Mouse (Mus musculus): ENCODE data around the gene Tpcn2.

Gene Tpcn2

DNA sequence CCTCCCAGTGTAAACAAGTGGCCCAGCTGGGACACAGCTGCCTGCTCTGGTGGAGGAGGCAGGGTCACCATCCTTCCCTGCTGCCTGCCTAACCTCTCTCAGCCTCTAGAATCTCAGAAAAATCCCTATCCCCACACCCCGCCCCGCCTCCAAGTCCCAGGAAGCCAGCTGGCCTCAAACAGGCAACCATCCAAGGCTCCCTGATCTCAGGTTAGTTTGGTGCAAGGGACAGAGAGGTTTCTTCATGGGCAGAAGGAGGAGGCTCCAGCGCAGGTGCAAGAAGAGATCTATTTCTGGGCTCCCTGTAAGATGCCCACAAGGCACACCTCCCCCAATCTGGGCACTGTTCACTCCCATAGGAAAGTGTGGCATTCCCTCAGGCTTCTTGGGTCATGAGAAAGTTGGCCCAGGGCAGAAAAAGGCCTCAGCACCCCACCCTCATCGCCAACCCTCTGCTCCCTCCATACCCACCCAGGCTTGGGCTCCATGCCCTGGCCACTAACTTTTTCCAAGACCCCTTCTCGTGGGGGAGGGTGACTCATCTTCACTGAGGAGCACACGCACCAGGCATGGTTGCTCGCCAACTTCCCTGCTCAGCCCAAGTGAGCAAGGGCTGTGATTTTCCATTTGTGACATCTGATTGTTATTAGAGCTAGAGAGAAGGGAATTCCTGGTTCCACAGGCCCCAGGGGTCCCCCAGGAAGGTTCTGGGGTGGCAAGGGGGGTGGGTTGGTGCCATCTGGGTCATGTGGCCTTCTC is 15.9 kb upstream of the Tpcn2 start:
- in situ Hi-C loops (cut with MboI) = no loop called here

DNA sequence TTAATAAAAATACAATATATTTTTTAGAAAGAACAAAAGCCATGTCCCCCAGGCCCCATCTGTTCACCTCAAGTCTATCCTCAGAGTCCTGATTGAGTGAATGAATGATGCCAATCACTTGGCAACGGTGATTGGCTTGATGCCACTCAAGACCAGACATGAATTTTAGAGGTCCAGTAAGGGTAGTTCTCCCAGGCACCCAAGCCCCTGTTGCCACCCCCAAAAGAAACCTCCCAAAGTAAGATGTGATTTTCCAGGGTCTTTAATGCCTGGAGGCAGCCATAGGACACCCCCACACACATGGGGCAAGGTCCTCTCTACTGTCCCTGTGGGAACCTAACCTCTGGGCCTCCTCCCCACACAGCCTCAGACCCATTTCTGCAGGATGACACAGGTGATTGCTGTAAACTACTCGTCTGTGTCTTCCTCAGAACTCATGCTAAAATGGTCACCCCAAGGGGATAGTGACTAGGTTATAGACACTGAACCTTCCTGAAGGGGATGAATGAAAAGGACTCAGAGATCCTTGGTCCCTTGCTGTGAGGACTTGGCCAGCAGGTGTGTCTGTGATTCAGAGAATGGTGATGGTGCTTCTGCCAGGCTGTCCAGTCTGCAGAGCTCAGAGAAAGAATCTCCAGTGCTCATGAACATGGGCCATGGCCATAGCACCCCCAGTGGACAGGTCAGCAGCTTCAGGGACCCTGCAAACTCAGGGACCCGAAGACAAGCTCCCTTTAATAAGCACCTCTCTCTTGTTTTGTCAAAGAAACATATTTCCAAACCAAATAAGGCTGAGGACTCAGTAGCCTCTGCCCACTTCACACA is 15.1 kb upstream of the Tpcn2 start:
- in situ Hi-C loops (cut with MboI) = no loop called here

DNA sequence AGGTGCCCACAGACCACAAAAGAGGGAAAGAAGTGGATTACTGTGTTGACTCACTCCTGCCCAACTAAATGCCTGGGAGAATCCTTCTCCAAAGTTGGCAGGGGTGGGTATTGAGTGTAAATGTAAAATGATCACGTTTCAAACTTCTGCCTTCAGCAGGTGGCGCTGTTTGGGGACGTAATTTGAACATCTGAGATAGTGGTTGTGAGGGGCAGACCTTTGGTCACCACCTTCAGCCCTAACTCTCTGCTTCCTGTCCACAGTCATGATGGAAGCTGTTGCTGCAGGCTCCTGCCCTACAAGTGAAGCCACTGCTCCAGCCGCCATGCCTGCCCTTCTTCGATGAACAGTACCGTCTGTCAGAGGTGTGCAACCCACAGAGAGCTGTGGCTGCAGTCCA is 10.0 kb upstream of the Tpcn2 start:
- in situ Hi-C loops (cut with MboI) = no loop called here

DNA sequence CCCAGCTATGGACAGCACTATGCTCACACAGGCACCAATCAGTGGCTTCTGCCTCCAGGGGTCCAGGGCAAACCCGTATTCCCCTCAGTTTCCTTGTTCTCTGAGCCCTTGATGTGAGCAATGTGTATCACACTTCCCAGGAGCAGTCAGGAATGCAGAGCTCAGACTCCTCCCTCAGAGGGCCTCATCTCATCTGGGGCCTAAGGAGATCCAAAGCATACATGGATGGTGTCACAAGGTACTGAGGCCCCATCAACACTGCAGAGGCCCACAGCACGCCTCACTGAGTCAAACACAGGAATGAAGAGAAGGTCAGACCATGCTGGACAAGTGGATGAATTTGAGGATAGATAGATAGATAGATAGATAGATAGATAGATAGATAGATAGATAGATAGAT is 8.9 kb upstream of the Tpcn2 start:
- in situ Hi-C loops (cut with MboI) = no loop called here

DNA sequence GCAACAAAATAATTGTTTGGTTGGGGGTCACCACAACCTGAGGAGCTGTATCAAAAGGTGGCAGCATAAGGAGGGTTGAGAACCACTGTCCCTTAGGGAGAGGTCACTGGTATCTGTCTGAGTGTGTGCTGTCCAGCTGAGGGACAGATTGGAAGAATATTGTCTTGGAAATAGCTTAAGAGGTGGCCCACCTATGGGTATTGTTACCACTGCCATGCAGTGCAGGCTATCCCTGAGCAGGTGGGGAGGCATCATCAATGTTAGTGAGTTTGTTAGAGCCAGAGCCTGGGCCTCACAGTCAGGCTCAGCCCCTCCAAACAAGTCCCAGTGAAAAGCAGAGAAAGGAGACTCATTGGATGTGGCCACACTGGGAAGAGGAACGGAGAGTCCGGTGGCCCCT is 8.0 kb upstream of the Tpcn2 start:
- in situ Hi-C loops (cut with MboI) = no loop called here

DNA sequence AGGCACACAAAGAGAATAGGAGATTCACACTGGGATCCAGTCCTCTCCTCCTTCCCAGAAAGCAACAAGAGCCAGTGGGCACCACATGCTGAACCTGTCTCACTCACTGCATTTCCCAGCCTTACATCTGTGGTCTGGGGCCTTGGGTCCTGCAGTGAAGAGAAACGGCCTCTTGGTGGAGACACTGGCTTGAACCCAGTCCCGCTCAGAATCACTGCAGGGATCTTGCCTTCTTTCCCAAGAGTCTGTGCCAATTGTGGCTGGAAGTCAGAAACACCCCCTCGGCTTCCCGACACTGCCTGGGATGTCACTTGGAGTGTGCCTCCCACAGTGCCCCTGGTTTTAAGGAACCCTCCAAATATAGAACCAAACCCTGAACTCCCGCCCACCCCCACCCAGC is 5.5 kb upstream of the Tpcn2 start:
- in situ Hi-C loops (cut with MboI) = no loop called here

DNA sequence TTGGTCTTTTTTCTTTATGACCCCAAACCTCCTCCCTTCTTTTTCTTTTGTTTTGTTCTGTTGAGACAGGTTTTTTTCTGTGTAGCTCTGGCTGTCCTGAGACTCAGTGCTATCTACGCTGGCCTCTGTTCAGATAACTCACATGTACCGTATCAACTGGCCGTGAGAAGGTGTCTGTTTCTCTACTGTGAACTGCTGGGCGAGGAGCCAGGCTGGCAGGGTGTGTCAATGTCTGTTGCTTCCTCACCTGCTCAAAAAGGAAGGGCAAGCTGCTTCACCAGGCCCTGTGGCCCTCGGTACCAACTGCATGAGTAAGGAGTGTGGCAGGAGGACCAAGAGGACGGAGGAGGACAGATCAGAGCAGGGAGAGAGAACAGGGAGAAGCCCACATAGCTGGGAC is 3.6 kb upstream of the Tpcn2 start:
- in situ Hi-C loops (cut with MboI) = no loop called here

DNA sequence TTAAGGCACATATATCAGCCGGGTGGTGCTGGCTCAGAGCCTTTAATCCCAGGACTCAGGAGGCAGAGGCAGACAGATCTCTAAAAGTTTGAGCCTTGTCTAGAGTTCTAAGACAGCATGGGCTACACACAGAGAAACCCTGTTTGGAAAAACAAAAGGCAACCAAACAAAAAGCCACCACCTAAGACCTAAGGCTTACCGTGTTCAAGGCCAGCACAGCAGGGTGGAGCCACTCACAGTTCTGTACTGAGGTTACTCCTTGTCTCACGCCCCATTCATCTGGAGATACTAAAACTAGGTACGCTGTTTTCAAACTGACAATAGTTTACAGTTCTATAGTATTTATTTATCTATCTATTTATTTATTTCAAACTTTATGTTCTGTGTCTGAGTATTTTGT is 1.7 kb upstream of the Tpcn2 start:
- in situ Hi-C loops (cut with MboI) = no loop called here

DNA sequence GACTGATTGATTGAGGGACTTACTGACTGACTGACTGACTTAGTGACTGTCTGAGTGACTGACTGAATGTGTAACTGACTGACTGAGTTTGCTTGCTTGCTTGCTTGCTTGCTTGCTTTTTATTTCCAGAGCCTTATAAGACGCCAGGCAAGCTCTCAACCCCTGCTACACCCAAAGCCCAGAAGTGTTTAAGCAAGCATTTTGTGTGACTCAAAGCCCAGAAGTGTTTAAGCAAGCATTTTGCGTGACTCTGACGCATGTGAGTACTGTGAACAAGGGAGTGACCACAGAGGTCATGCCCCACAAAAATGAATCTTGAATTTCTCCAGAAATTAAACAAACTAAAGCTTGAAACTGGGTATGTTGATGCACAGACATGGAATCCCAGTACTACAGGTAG is 482 bp upstream of the Tpcn2 start:
- in situ Hi-C loops (cut with MboI) = no loop called here

DNA sequence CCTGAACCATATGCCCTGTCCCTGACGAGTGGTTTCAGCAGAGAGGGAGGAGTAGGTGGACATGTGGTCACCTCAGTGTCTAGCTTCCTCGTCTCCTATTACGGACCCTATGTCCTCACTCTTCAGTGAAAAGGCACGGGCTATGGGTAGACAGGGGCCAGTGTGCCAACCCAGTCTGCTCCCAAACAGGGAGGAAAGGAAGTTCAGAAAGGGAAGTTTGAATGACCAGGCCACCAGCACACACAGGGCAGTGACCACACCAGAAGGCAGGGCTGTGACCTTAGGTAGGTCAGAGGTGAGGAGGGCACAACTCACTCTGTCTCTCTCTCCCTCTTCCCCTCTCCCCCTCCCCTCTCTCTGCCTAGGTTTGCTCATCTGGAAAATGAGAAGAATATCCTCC is 770 bp downstream of the Tpcn2 start:
- in situ Hi-C loops (cut with MboI) = no loop called here

DNA sequence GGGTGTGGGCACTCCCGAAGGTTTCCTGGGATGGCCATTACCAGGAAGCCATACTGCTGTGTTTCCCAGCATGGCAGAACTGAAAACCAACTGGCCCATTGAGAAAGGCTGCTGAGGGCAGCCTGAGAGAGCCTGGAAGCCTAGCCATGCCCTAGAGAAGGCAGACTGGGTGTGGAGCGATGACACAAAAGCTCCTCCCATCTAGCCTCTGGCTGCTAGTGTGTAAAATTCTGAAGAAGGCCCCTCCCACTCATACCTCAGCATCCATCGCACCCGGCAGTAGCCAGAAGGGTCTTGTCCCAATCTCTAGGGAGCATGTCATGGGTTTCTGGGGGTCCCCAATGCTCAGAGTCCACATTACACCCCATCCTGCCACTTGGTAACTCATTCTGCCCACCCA is 2.4 kb downstream of the Tpcn2 start:
- in situ Hi-C loops (cut with MboI) = no loop called here

DNA sequence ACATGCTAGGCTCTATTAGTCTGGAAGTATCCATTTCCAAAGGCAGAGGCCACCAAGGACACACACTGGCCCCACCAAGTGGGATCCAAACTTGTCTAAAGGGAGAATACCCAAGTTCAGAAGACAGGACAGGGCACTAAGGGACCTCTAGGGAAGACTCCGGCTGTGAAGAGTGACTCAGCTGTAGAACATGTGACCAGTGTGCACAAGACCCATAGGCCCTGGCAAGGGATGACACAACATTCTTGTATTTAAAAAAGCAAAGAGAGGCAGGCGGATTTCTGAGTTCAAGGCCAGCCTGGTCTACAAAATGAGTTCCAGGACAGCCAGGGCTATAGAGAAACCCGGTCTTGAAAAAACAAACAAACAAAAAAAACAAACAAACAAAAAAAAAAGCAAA is 8.3 kb downstream of the Tpcn2 start:
- in situ Hi-C loops (cut with MboI) = no loop called here

DNA sequence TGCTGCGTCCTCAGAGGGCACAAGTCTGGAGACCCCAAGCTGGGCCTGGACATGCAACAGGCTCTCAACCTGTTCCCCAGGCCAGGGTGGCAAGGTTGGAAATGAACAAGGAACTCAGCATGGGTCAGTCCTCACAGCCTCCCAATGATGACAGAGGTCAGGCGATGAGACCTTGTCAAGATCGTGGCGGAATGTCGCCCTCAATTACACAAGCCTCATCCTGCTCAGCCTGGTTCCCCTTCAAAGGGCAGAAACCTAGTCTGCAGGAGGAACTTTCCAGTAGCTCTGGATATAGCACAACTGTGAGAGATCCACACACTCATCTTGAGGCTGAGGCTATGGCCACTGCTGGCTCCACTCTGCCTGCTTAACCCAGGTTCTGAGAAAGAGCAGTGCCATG is 12.9 kb downstream of the Tpcn2 start:
- in situ Hi-C loops (cut with MboI) = no loop called here

DNA sequence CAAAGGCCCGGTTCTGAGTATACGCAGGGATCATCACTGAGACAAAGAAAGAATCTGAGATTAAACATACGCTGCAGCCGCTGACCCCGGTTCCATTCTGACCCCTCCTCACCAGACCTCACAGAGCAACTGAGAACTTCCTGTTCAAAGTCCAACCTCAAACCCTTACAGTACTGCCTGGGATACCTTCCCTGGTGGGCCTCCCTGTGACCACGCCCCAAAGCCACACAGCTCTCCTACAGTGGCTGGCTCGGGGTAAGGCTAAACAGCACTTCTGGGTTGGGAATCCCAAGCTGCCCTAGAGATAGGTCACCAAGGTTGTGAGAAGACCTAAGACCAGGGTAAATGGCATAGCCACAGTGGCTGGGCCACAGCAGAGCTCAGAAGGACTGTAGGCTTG is 14.9 kb downstream of the Tpcn2 start:
- in situ Hi-C loops (cut with MboI) = no loop called here

DNA sequence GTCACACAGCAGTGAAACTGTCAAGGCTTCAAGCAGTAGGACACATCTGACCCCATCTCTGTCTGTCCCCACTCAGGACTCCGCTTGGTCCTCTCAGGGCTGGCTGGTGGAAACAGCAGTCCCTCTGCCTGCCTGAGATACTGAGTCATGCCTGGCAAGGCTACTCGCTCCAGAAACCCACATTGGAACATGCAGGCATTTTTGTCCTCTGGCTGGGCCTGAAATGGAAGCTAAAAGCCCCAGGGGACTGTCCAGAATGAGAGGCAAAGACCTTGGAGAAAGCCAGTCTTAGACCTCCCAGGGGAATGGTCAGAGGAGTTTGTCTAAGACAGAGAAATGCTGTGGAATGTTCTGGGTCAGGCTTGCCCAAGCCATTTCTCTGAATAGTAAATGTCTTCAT is 17.8 kb downstream of the Tpcn2 start:
- in situ Hi-C loops (cut with MboI) = no loop called here

DNA sequence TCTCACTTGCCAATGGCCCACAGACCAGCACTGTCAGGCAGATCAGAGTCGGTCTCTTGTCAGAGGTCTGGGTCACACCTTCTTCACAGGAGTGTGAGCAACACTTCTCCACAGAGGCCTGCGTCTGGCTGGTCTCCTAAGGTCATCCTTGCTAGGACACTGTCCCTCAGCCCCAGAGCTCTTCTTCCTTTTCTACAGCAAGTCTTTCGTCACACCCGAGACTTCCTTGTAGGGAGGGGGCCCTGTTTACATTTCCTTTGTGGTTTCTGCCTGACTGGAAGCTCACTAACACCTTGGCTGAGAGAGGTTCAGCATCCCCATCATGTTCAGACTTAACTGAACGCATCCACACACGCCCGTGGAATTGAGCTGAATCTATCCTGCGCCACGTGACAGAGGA is 19.6 kb downstream of the Tpcn2 start:
- in situ Hi-C loops (cut with MboI) = no loop called here

DNA sequence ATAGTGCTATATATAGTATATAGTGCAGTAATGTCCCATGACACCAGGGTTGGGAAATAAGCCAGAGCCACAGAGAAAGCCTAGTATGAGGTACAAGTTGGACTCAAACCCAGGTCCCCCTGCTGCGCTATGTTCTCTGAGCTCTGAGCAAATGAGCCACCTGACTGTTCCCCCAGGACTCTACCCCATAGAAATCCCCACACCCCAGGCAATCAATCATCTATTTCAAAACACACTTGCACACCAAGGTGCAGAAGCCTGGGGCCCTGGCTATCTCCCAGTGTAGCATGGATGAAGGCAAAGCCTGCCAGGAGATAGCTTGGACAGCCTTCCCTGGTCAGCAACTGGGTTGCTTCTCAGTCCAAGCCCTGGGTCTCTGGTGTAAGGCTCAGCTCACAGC is 27.7 kb downstream of the Tpcn2 start:
- in situ Hi-C loops (cut with MboI) = no loop called here

DNA sequence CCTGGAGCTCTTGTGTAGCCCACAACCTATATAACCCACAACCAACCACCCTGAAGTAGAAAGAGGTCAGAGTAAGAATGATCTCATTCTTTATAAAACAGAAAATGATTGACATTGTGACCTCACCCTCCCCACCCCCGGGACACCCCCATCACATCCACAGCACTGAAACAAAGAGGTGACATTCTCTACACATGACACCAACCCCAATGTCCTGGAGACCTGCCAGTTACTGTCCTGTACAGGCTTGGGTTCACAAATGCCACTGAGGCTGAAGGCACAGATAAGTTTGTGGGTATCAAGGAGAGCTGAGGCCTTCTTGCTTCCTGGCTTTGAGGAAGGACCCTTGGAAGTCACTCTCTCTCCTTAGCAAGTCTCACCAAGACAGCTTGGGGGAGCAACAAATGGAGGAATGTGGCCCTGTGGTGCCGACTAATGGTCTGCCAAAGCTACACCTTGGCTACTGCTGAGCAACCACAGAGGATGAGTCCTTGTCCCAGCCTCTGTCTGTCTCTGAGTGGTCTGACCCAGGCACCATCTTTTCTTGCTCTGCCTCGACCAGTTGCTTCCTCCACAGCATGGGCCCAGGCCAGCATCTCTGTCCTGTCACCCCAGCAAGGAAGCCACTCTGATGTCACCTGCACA is 29.7 kb downstream of the Tpcn2 start:
- in situ Hi-C loops (cut with MboI) = no loop called here

DNA sequence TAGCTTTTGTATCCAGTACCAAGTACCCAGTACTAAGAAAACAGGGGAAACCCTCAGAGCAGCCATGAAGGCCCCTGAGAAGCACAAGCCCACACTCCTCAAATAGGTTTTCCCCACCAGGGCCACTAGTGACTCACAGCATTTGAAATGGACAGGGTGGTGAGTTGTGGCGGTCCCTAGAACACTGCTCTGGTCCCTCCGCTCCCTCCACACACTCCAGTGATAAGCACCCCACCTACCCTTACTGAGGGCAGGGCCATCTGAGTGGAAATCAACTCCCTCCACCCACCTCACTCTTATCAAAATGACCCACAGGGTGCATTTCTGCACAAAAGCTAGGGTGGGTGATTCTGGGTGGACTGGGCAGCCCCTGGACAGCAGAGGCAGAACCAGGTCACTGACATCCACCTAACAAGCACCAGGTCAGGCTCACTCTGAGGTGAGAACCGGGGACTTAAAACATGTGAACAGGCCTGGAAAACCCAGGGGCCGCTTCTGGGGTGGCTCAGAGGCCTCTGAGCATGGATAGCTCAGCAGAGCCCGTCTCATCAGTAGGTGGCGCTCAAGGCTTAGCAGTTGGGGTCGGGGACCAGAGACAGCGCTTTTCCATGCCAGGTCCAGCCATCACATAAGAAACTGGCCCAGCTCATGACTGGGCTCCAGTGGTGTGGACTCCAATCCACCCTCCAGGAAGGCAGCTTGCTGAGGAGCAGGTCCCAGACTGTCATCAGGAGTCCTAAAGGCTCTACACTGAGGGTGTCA is 30.9 kb downstream of the Tpcn2 start:
- in situ Hi-C loops (cut with MboI) = no loop called here

DNA sequence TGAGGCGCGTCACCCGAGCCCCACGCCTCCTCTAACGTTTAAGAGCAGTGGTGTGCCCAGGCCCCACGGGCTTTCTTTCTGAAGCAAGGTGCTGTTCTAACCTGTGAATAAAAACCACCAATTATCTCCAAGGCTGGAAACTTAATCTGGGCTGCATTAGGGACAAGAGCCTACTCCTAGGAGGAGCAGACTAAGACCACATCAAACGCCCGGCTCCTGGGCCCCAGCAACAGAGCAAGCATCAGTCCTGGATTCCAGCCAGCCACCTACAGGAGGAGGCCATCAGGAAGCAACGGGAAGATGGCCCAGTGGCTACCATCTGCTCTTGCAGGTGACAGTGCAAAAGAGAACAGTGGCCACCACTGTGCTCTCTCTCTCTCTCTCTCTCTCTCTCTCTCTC is 33.6 kb downstream of the Tpcn2 start:
- in situ Hi-C loops (cut with MboI) = no loop called here

DNA sequence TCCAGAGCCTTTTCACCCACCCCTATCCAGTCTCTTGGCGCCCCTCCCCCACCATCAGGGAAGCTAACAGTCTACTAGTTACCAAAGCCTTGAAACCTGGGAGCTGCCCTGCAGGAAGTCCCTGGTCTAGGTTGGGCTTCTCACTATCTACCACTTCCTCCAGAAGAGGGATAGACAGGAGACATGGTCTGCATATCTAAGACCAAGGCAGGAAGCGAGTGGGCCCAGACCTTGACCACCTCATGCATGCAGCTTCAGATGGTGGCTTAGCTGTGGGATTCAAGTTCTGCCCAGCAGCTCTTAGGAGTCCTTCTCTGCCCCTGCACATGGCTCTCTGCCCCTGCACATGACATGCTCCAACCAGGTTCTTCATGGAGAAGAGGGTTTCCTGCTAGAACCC is 34.9 kb downstream of the Tpcn2 start:
- in situ Hi-C loops (cut with MboI) = no loop called here

Measured in mature B cell (primary cell).